Mouse (Mus musculus) ovary, postnatal 36 days (tissue): Measurements from ENCODE around the gene Kcnj6.

Experiments
- DNase-seq: peaks from one replicate; pipeline ENCODE4 v3.0.0; 2022; ENCODE audit warnings: low spot score, mixed read lengths

Kcnj6 gene

DNA sequence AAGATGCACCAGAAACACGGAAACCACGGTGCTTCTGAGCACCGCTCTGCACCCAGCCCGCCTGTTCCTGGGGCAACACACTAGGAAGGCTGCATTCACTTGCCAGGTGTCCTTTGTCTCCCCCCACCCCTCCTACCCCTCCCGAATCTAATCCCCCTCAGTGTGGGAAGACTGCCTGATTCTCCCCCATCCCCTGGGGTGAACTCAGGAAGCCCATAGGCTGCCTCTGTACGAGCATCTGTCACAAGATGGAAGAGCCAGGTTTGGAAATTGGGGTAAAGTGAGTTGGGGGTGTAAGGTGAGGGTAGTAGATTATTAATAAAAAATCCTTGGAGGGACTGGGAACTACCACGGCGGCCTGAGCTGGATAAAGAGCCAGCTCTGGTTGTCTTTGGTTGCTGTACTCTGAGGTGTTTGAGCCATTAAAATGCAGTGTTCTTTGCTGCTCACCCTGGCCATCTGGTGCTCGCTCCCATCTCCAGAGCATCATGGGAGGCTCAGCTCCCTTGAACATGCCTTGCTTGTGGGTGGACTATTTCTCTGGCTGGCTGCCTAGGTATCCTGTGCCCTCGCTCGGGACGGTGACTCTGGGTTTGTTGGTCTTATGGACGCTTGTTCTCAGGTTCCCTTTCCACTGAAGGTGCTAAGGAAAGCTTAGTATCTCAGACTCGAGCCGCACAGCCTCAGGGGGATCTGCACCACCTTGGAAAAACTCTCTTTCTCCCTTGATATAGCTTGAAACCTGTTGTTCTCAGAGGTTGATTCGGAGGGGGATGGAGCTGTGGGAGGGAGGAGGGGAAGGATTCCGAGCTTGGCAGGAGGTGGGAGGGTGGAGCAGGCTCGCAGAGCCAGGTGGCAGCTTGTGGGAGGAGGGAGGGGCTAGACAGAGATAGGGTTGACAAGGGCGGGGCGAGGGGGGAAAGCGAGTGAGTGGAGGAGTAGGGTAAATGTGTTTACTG, 65.9 kb downstream of the Kcnj6 start:
- DNase-seq = no peak

DNA sequence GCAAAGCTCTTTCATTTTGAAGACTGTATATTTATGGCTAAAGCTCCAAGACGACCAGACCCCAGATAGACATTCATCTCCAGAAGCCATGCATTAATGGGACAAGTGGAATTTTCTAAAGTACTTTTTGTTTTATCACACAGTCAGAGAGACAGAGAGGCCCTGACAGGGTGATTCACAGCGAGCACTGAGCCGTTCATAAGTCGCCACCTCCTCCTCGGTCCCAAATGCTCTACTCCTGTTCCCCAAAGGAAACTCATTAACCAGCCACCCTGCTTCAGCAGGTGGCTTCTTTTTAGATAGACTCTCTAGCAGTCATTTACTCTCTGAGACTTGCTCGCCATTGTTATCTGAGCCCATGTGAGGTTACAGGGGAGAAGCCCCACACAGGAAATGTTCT, 72.1 kb downstream of the Kcnj6 start:
- DNase-seq = no peak

DNA sequence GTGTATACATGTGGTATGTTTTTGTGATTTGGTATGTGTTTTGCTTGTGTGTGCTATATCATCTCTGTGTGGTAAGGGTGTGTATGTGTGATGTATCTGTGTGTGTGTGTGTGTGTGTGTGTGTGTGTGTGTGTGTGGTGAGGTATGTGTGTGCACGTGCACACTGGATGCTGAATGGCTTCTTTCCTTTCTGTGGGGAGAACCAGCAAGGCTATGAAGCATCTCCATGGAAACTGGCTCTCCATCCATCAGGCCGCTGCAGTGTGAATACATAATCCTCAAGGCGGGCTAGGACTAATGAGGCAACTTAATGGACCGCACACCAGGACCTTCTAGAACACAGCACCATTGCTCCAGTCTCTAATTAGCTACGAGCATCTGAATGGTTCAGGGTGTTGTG, 78.3 kb downstream of the Kcnj6 start:
- DNase-seq = no peak

DNA sequence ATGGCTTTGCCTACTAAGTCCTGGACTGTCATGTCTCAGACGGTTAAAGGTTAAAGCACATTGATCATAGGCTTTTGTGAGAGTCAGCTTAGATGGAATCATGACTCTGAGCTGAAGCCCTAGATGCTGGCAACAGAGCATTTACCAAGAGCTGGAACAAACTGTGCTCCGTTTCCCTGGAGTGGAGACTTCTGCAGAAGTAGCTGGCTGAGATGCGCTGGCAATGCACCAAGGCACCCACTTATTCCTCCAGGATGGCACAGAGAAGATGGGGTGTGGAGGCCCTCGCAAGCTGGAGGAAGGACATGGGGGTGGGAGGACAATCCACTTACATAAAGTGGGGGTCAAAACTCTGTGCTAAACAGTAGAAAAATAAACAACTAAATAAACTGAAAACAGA, 91.5 kb downstream of the Kcnj6 start:
- DNase-seq = no peak

DNA sequence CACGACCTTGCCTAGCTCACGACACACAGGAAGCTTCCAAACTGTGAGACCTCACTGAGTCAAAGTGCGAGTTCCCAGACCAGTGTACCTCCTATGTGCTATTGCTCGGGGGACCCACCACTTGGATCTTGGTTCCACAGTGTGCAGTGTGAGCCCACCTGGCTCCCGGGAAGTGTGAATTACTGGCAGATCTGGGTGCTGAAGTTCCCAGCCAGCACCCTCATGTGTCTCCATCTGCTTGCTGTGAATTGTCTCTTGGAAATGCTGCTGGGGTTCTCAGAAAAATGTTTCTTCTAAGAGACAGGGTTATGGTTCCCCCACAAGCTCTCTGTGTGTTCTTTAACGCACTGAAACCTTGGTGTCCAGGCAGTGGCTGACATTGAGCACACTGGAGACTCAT, 98.7 kb downstream of the Kcnj6 start:
- DNase-seq = no peak

DNA sequence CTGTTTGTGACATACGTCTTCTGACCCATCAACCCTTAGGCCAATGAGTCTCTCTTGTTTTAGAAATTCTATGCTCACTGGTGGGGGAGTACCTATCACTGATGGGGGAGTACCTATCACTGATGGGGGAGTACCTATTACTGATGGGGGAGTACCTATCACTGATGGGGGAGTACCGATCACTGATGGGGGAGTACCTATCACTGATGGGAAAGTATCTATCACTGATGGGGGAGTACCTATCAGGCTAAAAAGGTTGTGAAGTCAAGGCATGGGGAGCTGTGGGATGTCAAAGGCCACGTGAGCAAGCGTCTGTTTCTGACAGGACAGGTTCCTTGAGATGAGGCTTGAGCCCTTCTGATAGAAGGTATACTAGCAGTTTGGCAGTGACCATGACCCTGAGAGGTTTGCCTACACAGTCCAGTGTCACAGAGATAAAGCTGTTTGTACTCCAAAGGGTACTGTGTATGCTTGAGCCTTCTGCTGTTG, 105.3 kb downstream of the Kcnj6 start:
- no peak for DNase-seq

DNA sequence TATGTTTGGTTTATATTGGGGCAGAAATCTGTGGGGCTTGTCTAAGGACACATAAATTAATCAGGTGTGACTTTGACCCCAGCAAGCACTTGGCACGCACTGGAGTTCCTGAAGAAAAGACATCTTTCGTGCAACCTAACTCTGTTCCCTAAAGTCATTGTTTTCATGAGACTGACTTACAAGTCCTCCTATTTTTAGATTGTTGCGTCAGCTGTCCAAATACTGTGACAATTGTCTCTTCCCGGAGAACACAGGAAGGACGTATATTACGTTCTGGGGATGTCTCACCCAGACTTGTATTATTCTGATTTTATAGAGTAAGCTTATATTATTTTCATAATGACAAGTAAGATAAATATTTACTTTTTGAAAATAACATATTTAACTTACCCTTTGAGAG, 106.9 kb downstream of the Kcnj6 start:
- DNase-seq = no peak

DNA sequence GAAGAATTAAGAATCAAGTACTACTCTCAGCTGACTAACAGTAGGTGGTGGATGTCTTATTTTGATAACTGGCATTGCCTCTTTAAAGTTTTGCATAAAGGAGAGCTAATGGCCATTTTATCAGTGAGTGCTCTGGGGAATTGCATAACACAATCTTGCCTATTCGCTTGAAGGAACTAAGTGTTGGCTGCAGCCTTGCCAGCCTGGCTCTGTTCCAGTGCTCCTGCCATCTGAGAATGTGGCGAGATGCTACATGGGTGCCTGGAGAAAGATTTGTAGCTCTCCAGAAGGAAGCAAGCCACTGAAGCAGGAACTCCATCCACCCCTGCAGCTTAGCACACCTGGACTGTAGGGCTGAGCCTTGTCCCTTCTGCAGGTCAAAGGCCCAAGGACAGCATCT, 107.4 kb downstream of the Kcnj6 start:
- DNase-seq = peak; percentile 7

DNA sequence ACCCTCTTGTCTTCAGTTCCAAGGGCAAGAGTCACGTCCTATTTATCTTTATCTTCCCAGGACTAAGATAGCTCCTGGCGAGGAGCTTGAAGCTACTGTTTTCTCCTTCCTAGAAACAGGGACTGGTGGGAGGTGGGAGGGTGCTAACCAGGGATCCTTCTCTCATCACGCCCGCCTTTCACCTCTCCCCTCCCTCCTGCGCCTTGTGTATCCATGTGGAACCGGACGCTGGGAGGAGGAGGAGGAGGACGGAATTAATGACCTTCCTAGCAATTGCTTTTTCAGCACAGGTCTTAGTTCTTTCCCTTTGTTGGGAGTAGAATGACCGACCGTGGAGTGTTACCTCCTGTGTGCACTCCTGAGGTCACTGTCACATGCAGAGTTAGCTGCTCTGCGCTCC, 108.9 kb downstream of the Kcnj6 start:
- no peak for DNase-seq

DNA sequence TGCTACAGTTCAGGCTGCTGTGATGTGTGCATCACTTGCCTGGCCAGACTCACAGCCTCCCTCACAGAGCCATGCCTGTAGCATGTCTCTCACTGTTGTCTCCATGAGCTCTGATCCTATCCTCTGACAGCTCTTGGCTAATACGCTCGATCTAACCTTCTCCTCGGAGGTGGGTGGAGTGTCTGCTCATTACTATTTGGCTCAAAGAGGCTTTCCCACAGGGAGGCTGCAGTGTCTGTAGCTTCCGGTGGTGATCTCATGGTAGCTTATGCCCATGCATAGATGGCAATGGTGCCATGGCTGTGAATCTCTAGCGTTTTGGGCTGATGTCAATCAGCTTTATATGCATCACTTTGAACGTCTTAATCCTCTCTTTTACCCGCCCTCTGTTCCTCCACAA, 111.1 kb downstream of the Kcnj6 start:
- DNase-seq = no peak

DNA sequence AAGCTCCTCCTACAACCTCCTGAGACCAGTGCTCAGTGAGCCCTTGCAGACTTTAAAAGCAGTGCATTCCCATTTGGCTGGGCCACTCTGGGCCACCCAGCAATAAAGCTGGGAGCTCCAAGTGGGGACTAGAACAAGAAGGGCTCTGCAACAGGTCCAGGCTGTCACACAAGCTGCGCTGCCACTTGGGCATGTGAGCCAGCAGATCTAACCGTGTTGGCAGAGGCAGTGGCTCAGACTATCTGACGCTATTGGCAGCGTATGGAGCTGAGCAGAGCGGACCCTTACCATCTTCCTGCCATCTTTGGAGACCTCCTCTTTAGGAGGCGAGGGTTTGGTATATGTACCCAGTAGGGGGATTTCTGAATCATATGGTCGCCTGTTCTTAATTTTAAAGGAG, 112.4 kb downstream of the Kcnj6 start:
- DNase-seq = no peak

DNA sequence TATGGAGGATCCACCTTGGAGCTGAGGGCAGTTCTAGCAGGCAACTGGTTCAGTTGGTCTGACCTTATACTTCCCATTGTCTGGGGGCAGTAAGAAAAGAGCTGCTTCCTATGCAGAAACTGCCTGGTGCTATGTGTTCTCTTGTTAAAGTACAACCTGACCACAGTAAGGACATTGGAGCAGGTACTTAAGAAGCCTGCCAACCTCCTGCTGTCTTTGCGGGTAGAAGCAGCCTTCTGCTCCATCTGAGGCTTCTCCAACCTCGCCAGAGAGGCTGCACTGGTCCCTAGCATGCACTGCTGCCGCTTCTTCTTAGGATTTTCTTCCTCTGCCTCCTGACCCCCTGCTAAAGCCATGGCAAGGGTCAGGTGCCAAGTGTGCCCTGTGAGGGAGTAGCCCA, 113.6 kb downstream of the Kcnj6 start:
- no peak for DNase-seq

DNA sequence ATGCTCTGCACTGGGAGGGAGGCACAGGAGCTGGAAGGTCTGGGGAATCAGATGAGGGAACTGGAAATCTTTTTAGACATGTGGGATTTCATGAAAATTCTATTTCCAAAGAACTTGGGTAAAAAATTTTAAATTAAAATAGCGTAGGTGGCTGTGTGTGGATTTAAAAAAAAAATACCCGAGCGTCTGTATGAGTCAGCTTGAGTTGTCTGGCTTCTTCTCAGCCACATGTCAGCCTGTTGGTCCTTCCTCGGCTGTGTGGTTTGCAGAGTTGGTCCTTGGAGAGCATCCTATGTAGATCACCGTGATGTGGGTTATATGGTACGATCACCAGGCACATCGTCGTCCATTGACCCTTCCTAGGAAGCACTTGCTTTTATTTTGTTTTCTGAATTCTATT, 114.3 kb downstream of the Kcnj6 start:
- DNase-seq = no peak

DNA sequence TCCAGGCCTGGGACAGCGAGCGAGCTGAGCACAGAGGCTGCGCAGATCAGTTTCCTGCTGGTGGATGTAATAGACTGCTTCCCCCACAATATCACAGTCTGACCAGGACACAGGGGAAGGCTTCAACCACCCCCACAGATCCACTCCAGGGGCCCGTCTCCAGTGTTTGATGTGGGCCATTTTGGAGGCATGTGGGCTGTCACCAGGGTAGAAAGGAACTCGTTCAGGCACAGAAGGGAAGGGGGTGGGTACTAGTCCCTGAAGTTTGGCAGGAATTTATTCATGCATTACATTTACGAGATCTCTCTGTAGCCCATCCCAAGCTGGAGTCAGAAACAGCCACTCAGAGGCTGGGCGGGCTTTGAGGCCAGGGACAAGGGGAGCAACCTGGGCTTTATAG, 115.4 kb downstream of the Kcnj6 start:
- DNase-seq = no peak

DNA sequence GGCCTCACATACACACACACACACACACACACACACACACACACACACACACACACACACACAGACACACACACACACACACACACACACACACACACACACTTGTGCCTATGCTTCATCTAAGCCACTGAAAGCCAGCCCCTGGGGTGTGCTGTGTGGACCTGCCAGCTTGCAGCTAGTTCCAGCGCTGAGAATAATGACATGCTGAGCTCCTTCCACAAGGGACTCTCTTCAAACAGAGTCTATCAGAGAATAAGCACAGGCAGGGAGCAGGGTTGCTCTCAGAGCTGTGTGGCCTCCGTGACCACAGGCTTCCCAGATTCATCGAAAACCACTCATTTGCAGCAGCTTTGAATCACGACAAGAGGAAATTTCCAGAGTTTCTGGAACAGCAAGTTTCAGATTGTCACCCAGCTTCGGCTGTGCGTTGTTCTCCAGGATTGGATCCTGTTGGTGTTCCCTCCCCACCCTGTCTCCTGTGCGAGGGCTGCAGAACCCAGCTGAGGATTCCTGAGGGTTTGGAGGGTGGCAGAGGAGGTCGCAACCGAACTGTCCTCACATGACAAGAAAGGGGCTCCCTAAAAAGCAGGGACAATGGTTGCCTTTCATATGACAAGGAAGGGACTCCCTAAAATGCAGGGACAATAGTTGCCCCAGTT, 124.8 kb downstream of the Kcnj6 start:
- DNase-seq = no peak

DNA sequence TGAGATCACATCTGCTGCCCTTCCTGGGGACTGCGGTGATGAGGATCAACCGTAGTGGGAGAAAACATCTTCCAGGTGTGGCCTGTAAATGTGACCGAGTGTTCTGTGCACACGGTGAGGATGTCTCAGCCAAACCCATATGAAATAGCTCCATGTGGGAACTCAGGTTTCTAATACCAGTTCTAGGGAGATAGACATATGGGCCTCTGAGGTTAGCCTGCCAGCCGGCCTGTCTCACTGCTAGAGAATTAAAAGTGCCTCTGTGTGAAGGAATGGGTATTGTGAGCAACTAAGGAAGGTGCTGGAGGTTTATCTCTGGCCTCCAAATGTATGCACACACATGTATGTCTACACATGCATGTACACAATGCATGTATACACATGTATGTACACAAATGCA, 129.1 kb downstream of the Kcnj6 start:
- DNase-seq = no peak

DNA sequence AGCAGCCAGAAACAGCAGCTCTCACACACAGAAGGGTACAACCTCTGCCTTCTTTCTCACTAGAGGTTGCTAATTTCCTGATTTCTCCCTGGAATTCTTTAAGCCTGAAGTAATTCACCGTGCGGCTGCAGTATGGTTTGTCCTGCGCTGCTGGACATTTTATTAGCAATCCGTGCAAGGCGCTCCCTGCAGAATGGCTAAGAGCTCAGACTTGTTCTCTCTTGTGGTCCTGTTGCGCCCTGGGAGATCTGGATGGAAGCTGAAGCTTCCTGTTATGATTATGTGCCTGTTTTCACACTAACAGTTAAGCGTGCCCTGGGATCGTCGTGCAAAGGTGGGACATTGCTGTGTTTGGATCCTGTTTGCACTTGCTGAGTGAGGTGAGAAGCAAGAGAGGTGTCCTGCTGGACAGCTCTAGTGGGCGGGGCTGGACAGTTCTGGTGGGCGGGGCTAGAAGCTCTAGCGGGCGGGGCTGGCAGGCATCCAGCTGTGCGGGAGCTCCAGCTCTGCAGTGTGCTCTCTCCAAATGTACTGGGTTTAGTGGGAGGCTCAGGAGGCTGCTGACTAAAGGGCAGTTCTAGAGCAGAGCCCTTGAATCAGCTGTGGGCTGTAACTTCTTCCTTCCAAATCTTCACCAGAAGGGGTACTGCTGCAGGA, 131.1 kb downstream of the Kcnj6 start:
- peak; percentile 15 for DNase-seq

DNA sequence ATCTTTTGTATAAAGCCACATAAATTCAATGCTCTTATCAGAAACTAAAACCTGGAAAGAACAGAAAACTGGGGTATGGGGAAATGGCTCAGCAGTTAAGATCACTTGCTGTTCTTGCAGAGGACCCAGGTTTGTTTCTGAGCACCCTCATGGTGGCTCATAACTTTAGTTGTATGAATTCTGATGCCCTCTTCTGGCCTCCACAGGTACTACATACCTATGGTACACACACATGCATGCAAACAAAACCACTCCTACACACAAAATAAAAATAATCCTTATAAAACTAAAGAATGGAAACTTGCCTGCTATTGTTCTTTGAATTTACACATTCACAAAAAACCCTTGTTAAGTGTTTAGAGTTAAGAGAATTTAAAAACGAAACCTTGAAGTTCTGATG, 131.7 kb downstream of the Kcnj6 start:
- DNase-seq = no peak

DNA sequence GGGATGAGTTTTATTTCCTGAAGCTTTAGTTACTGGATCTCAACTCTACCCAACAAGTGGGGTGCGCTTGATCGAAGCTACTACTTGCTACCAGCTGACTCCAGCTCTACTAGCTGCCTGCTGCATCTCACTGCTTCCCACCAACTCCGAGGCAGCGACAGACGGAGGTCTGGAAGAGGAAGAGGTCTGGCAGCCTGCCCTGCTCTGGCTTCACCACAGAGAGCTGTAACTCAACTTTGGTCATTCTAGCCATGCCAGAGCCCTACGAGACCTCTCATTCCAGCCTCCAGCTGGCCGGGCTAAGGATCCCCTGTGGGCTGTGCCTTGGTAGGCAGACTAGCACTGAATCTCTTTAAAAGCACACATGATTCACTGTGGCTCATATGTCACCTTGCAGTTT, 132.4 kb downstream of the Kcnj6 start:
- no peak for DNase-seq

DNA sequence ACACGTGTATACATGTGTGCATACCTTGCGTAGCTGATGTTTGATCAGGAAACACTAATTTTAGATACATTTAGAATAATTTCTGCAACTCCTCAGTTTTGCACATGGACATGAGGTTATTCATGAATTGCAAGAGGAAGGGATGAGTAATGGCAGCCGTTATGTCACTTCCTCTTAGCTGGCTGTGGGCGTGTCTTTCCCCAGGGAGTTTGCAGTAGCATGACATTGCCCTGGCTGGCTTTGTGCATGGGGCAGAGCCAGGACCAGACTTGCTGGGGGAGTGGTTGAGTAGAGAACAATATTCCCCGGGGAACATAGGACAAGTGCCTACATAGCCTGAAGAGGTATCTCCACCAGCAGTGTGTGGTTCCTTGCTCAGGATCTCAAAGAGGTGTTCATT, 134.0 kb downstream of the Kcnj6 start:
- DNase-seq = no peak

DNA sequence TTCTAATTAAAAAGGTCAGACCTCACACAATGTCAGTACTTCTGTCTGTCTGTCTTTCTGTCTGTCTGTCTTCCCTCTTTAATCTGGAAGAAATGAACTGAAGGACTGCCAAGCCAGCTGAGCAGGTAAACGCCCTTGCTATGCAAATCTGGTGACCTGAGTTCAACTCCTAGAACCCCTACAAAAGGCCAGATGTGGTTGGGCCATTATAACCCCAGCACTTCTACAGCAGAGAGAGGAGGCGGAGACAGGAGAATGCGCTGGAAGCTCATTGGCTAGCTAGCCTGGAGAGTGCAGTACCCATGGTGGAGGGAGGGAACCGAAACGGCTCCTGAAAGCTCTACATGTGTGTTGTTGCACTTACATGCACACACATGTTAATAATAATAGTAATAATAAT, 141.5 kb downstream of the Kcnj6 start:
- DNase-seq = no peak

DNA sequence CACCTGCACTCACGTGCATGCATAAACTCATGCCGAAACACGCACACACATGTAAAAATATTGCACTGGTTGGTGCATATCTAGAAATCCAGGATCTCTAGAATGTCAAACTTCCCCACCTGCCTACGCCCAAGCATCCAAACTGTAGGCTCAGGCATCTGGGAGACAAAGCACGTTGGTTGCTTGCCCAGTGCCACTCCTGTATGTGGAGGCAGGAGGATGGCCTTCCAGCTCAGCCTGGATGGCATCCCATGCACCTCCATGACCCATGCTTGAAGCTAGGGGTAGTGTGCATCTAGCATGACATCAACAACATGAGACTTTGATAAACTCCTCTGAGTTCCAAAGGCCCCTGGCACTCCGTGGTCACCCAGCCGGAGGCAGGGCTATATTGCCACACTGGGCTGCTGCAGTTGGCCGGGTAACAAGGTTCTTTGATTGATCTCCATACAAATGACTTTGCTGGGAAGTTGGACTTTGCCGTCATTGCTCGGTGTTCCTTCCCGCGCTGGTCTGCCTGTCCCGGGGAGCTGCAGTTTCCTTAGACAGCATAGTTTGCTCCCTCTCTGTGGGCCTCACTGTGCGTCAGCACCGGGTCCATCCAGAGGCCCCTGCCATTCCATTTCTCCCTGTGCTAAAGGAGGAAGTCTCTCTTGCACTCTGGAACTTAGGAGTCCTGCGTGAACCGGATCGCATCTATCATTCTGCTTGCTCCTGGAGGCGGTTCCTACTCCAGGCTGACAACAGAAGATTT, 144.9 kb downstream of the Kcnj6 start:
- DNase-seq = no peak
